Mouse (Mus musculus): ENCODE results near the gene Gm17093.
"Not testable (repeated sequence)": the region's sequence is repeated elsewhere in the genome, so short reads cannot be mapped to it uniquely, and the experiment has no call there.

DNA sequence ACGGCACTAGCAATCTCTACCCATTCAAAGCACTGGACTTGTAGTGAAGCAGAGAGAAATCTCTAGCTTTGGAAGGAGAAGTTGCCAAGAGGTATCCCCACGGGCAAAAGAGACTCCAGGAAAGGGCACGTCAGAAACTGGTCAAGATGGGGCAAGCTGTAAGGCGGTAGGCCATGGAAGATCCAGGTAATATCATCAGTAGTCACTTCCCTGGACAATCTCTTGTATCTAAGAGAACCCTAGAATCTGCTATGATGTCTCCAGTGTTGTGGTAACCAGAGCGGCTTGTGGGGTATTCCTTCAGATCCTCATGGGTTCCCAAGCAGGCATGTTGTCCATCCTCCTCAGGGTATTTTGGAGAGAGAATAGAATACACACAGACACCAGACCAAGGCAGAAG is at the start of gene Gm17093:
- not testable (repeated sequence) for TF ChIP-seq CTCF (IDR thresholded peaks at IDR 0.05); EP300 (IDR thresholded peaks at IDR 0.05; ENCODE audit: insufficient read depth, low read depth, low read length)
